Mouse (Mus musculus): ENCODE measurements around the gene Sppl2b.
"Not testable (repeated sequence)": the region's sequence is repeated elsewhere in the genome, so short reads cannot be mapped to it uniquely, and the experiment has no call there.

The Sppl2b gene

GRCm38 (mm10) chr10:80824827-80825226, 30.2 kb upstream of the Sppl2b start:
- DNase-seq, result no peak

GRCm38 (mm10) chr10:80826151-80827062, 28.7 kb upstream of the Sppl2b start, which contains the start of gene Oaz1:
Oaz1 (plus strand) TSS chr10:80826656.
- DNase-seq, result peak; percentile 99

- DNase-seq, result no peak
Measured at GRCm38 (mm10) chr10:80827063-80827869, 27.8 kb upstream of the Sppl2b start.

GRCm38 (mm10) chr10:80827870-80828420, 27.1 kb upstream of the Sppl2b start:
- DNase-seq, result no peak

GRCm38 (mm10) chr10:80828587-80828986, 26.5 kb upstream of the Sppl2b start:
- DNase-seq, result not testable (repeated sequence)

DNA sequence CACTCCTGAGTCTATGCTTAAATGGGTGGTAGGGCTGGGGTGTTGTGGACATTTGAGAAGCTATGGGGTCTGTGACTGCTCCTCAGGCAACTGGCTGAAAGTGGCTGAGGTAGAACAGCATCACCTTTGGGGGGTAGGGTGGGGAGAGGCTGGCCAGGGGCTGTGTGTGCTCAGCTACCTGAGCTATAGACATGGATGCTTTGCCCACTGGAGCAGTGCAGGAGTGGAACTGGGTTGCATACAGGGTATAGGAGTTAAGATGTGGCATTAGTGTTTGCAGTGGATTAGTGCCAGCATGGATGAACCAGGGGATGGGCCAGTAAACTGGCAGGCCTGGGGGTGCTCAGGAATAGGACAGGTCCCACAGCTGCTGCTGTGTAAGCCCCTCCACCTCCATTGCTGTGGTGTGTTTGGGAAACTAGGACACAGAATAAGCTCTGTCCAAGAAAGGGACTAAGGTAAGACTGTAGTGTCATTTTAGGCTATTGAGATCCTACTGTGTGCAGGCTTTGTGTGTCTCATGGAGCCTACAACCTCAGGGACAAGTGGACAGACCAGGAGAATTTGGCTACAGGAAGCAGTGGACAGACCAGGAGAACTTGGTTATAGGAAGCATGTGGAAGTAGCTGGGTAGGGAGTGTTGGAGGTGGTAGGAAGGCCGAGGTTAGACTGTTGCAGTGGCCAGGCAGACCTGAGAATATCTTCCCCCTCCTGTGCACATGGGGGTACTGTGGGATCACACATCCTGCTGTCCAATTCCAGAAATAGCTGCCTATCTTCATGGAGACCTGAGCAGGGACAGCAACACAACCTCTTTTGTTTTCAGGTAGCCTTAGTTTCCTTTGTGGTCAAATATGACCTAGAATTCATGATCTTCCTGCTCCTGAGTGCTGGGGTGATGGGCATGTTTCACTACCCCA, 25.5 kb upstream of the Sppl2b start:
- DNase-seq, result no peak

DNA sequence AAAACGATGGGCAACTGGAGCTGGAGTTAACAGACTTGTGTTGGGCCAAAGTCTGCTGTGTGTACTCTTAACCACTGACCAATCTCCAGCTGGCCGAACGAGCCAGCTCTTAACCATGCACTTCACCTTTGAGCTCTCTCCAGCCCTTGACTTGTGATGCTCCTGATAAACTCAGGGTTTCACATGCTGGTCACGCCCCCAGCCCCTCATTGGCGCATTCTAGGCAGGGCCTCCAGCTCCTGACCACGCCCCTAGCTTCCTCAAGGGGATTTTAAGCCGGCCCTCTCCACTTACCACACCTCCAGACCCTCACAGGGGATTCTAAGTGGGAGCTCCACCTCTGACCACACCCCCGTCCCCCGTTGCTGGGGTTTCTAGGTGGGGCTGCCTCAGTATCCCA, 23.9 kb upstream of the Sppl2b start:
- no peak for DNase-seq

DNA sequence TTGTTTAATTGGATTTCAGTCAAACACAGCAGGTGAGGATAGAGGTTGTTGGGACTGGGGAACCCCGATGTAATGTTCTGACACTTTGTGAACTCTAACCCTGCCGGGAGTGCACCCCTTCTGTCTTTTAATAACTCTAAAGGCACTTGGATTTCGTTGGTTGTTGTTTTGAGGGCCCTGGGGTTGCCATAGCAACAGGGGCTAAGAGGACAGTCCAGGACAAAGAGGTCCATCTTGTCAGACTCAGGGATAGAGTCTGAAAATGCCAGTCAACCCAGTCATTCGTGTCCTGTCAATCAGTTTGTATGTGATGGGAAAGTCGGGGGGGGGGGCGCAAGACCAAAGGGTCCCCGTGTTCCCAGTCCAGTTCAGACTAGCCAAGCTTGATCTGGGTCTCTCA, 22.3 kb upstream of the Sppl2b start:
- DNase-seq, result no peak

GRCm38 (mm10) chr10:80835617-80836016, 19.5 kb upstream of the Sppl2b start:
- no peak for DNase-seq

- no peak for DNase-seq
Measured at GRCm38 (mm10) chr10:80836949-80837379, 18.1 kb upstream of the Sppl2b start.

DNA sequence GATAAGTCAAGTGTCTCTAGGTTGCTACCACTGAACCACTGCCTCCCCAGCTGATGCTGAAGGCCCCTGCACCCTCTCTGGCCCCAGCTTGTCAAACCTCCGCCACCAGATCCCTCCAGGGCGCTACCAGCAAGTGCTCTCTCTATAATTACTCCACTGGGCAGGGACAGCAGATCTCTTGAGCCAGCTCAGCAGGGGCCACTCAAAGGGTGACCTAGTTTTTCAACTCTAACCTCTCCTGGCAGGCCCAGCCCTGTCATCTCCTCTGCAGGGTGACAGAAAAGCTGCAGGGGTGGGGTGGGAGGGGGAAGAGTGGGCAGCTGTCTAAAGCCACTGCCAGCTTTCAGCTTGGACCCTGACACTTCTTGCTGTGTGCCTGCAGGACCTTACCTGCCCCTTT, 17.2 kb upstream of the Sppl2b start:
- DNase-seq, result no peak

DNA sequence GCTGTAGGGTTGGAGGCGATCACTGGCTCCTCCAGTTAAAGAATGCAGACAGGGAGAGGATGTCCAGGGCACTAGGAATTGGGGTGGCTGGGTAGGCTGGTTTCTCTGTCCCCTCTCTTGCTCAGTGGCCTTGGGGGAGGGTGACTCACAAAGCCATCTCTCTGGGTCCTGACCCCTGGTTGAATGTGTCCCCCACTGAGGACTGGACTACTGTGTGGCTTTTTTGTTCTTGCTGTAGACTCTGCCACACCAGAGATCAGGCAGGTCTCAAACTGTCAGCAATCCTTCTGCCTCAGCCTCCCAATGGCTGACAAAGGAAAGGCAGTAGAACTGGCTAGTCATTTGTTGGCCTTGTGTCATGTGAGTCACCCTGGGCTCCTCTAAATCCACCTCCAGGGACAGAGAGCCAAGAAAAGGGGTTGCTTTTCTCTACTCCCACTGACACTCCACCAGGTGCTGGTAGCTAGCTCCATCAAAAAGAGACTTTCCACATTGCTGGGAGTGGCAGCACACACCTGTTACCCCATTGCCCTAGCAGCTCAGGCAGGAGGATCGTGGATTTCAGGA, 16.6 kb upstream of the Sppl2b start:
- DNase-seq, result no peak

- no peak for DNase-seq
Measured at GRCm38 (mm10) chr10:80839848-80840247, 15.2 kb upstream of the Sppl2b start.

GRCm38 (mm10) chr10:80841685-80842084, 13.4 kb upstream of the Sppl2b start:
- no peak for DNase-seq

DNA sequence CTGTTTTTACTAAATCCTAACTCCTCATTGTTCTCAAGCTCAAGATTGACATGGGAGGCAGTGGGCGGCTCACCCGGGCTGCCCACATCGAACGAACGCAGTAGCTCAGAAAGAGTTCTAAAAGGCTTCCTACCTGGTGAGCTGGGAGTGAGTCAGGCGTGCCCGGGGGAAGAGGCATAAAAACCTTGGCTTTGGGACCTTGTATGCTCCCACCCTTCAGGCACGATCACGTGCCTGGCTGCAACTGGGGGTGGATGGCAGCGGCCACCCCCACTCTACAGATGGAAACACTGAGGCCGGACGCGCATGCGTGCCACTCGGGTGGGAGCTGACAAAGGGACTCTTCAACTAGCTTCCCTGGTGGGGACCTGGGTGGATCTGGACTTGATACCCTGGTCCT, 12.7 kb upstream of the Sppl2b start:
- DNase-seq, result no peak

DNA sequence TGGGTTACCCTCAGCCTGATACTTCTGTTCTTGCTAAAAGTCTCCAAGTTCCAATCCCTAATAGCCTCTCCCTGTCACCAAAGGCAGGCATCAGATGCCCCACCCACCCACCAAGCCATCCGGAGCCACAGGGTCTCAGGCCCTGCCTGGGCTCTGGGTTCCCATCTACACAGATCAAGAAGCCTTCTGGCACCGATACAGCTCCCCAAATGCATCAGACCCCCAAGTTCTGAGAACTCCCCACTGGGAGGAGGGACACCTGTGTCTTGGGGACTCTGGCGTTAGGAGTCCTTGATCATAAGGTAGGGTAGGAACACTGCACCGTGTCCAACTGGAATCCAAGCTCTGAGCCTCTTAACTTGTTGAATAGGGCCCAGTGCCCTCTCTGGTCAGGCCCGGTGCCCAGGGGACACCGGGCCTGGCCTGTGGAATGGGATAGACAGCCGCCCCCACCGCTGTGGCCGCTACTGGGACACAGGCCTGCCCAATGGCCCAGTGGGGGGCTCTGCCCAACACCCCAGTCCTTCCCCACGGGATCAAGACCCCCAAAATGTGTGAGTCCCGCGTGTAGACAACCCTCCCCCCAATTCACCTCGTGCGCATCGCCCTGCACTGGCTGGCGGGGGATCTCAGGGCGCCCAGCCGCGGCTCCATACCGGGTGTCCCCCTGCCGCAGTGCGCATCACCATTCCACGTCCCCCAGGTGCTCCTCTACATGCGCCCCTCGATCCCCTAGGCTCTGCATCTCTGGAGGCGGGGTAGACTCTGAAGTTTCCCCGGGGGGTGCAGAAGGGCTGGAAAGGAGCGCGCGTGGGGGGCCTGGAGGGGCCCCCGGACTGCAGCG, 11.8 kb upstream of the Sppl2b start:
- no peak for DNase-seq

DNA sequence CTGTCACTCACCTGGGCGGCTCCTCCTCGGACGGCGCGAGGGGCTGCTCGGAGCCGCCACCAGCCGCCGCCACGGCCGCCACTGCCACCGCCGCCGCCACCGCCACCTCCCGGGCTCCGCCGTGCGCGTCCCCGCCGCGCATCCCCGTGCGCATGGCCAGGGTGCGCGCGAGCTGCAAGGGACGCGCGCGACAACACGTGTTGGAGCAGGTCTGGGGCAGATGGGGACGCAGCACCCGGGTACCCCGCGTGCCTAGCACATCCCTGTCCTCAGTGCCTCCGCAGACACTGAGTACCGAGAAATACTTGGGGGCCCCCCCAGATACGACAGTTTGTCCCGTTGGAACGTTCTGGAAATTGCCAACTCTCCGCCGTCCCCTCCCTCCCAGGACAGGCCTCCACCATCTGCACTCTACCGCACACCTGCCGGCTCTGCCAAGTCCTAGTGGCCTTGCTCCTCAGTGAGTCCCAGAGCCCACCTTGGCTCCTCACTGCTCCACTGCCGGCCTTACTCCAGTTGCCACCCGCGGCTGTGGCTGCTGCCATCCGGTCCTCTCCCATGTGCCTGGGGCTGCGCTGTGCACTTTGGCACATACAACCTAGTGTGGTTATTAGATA, 11.0 kb upstream of the Sppl2b start, which contains the start of gene Lingo3:
Gene Lingo3, minus strand, starts transcription at position 109 of the 617 bp plus-strand sequence.
- peak; percentile 72 for DNase-seq

DNA sequence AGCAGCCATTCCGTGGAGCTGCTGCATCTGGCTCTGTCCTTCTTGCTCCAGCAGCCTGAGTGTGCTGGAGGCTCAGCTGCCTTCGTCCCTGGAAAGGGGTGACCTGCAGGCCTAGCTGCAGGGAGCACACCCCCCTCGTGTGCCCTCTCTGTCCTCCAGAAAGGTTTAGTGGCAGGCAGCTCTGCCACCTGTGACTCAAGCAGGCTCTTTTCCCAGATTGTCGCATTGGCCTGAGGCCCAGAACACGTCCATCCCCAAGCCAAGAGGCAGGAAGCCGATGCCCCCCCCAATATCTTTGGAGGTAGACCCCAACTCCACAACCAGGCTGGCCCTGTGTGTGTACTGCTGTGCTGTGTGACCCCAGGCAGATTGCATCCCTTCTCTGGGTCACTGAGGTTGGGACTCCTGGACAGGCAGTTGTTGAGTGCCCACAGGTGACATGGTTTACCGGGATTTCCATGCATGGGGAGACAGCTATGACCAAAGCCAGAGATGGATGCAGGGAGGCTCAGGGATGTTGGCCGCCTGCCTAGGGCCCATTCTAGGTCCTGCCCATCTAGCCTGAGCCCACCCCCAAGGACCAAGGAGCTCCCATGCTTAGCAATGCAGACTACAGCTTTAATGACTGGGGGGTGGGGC, 9.9 kb upstream of the Sppl2b start:
- DNase-seq, result no peak

DNA sequence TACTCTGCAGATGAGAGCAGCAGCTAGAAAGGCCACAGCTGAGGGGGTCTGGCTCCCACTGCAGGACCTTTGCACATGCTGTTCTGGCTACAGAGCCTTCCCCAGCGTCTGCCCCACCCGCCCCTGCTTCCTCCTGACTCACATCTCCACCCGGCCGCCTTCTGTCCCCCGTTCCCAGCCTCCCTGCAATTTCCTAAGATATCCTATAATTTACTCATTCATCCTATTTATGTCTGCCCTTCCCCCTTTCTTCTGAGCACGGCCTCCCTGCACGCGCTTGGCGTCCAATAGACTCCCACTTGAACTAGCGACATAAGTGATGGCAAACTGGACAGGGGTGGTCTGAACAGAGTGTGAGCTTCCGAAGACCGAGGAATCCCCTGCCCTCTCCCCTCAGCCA, 9.3 kb upstream of the Sppl2b start:
- no peak for DNase-seq

- DNase-seq, result no peak
Measured at GRCm38 (mm10) chr10:80848571-80848970, 6.5 kb upstream of the Sppl2b start.
